Mouse (Mus musculus) hindbrain, embryonic 15.5 days (tissue): ENCODE data around the gene Tet3. TPM values are rescaled to one million over a fixed set of nuclear protein-coding genes. Genes with fewer than 3 reads are reported as not detected.
A peak's percentile ranks its signal among the peaks of the same experiment; 100 is the strongest.

Source experiments
- ATAC-seq: fragments of 200-750 bp; cut with Nextera tagmentation; 2 replicates; pipeline ENCODE4 v1.8.0; 2017; ENCODE audit warnings: low read depth, moderate number of reproducible peaks, moderate TSS enrichment; ENCODE audit not compliant: low FRiP score
- H3K27ac ChIP-seq: fragments of 300-500 bp; sonication (generic); replicated peaks from 2 replicates; pipeline ENCODE4 v1.5.1; 2015; ENCODE audit warnings: mild to moderate bottlenecking, inconsistent platforms
- H3K27me3 ChIP-seq: fragments of 300-500 bp; sonication (generic); 2 replicates; pipeline ENCODE4 v1.6.1; 2015; ENCODE audit warnings: control low read depth, inconsistent platforms
- H3K36me3 ChIP-seq: fragments of 300-500 bp; sonication (generic); 2 replicates; pipeline ENCODE4 v1.6.1; 2015; ENCODE audit warnings: control low read depth, inconsistent platforms
- H3K4me1 ChIP-seq: fragments of 300-500 bp; sonication (generic); replicated peaks from 2 replicates; pipeline ENCODE4 v1.6.1; 2015; ENCODE audit warnings: control low read depth, inconsistent platforms
- H3K4me2 ChIP-seq: fragments of 300-500 bp; sonication (generic); 2 replicates; pipeline ENCODE4 v1.6.1; 2015; ENCODE audit warnings: moderate library complexity, mild to moderate bottlenecking, inconsistent platforms
- H3K4me3 ChIP-seq: fragments of 300-500 bp; sonication (generic); 2 replicates; pipeline ENCODE4 v1.5.1; 2015; ENCODE audit warnings: mild to moderate bottlenecking, inconsistent platforms
- H3K9ac ChIP-seq: fragments of 300-500 bp; sonication (generic); 2 replicates; pipeline ENCODE4 v1.6.1; 2015; ENCODE audit warnings: inconsistent platforms
- H3K9me3 ChIP-seq: fragments of 300-500 bp; sonication (generic); 2 replicates; pipeline ENCODE4 v1.6.1; 2016; ENCODE audit warnings: control low read depth, inconsistent platforms
- WGBS: fragments of 180-500 bp; shearing (Covaris S2); methylation state at CpG from one replicate; pipeline ENCODE4 v1.1.7; 2015; 5-methylcytosine and 5-hydroxymethylcytosine counted together
- polyA plus RNA-seq: library from polyadenylated mRNA; unstranded; fragments of >200 nt; fragmentation: Nextera tagmentation; extraction: Ambion mirVana; gene quantifications from 2 replicates; pipeline ENCODE4 v1.2.1, GENCODE M21; 2015

The Tet3 gene
- polyA plus RNA-seq: 57.7 and 70.9 TPM in 2 replicates

- Histone ChIP-seq H3K9me3 (no peaks in the 10 kb centered on the region), H3K27me3 (no peaks in the 10 kb centered on the region), H3K4me3 (no peak within 1 kb of the TSS), H3K9ac (no peak within 1 kb of the TSS), H3K36me3 (no peaks in the 10 kb centered on the region), H3K27ac (no peak within 1 kb of the TSS), H3K4me2 (no peak within 1 kb of the TSS; the same call in 1 of the 2 replicates), H3K4me1 (peaks cover 26% of the 10 kb centered on the region)
- no peak for ATAC-seq
- WGBS: 92% methylated on average over 4 of the region's 4 CpGs
Observed at GRCm38 (mm10) chr6:83459034-83459644, at the start of gene Tet3. TSS of gene Tet3 (minus strand) at chr6:83459084.

- no peaks in the 10 kb centered on the region for H3K27me3 ChIP-seq
- peak overlapping the region; percentile 98 for H3K27ac ChIP-seq
- no peak for ATAC-seq
- no peaks in the 10 kb centered on the region for H3K9me3 ChIP-seq
- no peaks in the 10 kb centered on the region for H3K36me3 ChIP-seq
- 31% methylated on average over 6 of the region's 6 CpGs for WGBS
- H3K9ac ChIP-seq: peak overlapping the region; percentile 38
- H3K4me2 ChIP-seq: peak overlapping the region; percentile 84
- peaks cover 20% of the 10 kb centered on the region for H3K4me1 ChIP-seq
- peak overlapping the region; percentile 85 for H3K4me3 ChIP-seq
Observed at GRCm38 (mm10) chr6:83507168-83507546, 48.3 kb upstream of the Tet3 start.

GRCm38 (mm10) chr6:83506258-83507167 lies 47.6 kb upstream of the Tet3 start, which contains the start of gene Dguok:
TSS of gene Dguok (minus strand) at chr6:83506969.
- no peaks in the 10 kb centered on the region for H3K27me3 ChIP-seq
- peak; percentile 99 for ATAC-seq
- peak within 1 kb of the TSS; percentile 84 for H3K4me2 ChIP-seq
- H3K9ac ChIP-seq: peak within 1 kb of the TSS; percentile 82
- peak within 1 kb of the TSS; percentile 85 for H3K4me3 ChIP-seq
- peak within 1 kb of the TSS; percentile 98 for H3K27ac ChIP-seq
- under 1% methylated on average over 54 of the region's 54 CpGs for WGBS
- H3K9me3 ChIP-seq: no peaks in the 10 kb centered on the region
- H3K36me3 ChIP-seq: no peaks in the 10 kb centered on the region
- peaks cover 20% of the 10 kb centered on the region for H3K4me1 ChIP-seq

- H3K4me2 ChIP-seq: peak overlapping the region; percentile 84
- peaks cover 20% of the 10 kb centered on the region for H3K4me1 ChIP-seq
- peak overlapping the region; percentile 82; the same call in 1 of the 2 replicates for H3K9ac ChIP-seq
- H3K27ac ChIP-seq: no peak overlapping the region
- no peak for ATAC-seq
- H3K9me3 ChIP-seq: no peaks in the 10 kb centered on the region
- 93% methylated on average over 4 of the region's 4 CpGs for WGBS
- no peaks in the 10 kb centered on the region for H3K36me3 ChIP-seq
- H3K4me3 ChIP-seq: peak overlapping the region; percentile 85
- H3K27me3 ChIP-seq: no peaks in the 10 kb centered on the region
Observed at GRCm38 (mm10) chr6:83505554-83505953, 46.7 kb upstream of the Tet3 start.

- Histone ChIP-seq H3K4me2 (no peak overlapping the region), H3K4me3 (no peak overlapping the region), H3K36me3 (no peaks in the 10 kb centered on the region), H3K27ac (no peak overlapping the region), H3K4me1 (peaks cover 20% of the 10 kb centered on the region), H3K9ac (no peak overlapping the region), H3K27me3 (no peaks in the 10 kb centered on the region), H3K9me3 (no peaks in the 10 kb centered on the region)
- ATAC-seq: no peak
- 90% methylated on average over 3 of the region's 3 CpGs for WGBS
Observed at GRCm38 (mm10) chr6:83503361-83503760, 44.5 kb upstream of the Tet3 start.

- no peak for ATAC-seq
- H3K9ac ChIP-seq: no peak overlapping the region
- H3K9me3 ChIP-seq: no peaks in the 10 kb centered on the region
- no peaks in the 10 kb centered on the region for H3K27me3 ChIP-seq
- no peak overlapping the region for H3K4me2 ChIP-seq
- no peak overlapping the region for H3K4me3 ChIP-seq
- H3K4me1 ChIP-seq: peaks cover 20% of the 10 kb centered on the region
- no peak overlapping the region for H3K27ac ChIP-seq
- 92% methylated on average over 3 of the region's 3 CpGs for WGBS
- no peaks in the 10 kb centered on the region for H3K36me3 ChIP-seq
Observed at GRCm38 (mm10) chr6:83502656-83503055, 43.8 kb upstream of the Tet3 start.

- Histone ChIP-seq H3K27me3 (no peaks in the 10 kb centered on the region), H3K9ac (no peak overlapping the region), H3K4me1 (peaks cover 22% of the 10 kb centered on the region), H3K36me3 (no peaks in the 10 kb centered on the region), H3K4me3 (no peak overlapping the region), H3K4me2 (no peak overlapping the region), H3K9me3 (no peaks in the 10 kb centered on the region), H3K27ac (no peak overlapping the region)
- ATAC-seq: no peak
- 66% methylated on average over 9 of the region's 9 CpGs for WGBS
Observed at GRCm38 (mm10) chr6:83501524-83502310, 42.8 kb upstream of the Tet3 start.

GRCm38 (mm10) chr6:83500462-83500861 lies 41.6 kb upstream of the Tet3 start:
- WGBS: 68% methylated on average over 3 of the region's 3 CpGs
- H3K4me3 ChIP-seq: no peak overlapping the region
- H3K4me2 ChIP-seq: no peak overlapping the region
- peaks cover 18% of the 10 kb centered on the region; the same call in 1 of the 2 replicates for H3K4me1 ChIP-seq
- H3K9ac ChIP-seq: no peak overlapping the region
- ATAC-seq: no peak
- H3K36me3 ChIP-seq: 0 out of 2 replicates have a peak, but pooled peaks cover 2% of the 10 kb centered on the region
- H3K27ac ChIP-seq: no peak overlapping the region
- no peaks in the 10 kb centered on the region for H3K27me3 ChIP-seq
- no peaks in the 10 kb centered on the region for H3K9me3 ChIP-seq

GRCm38 (mm10) chr6:83499078-83499477 lies 40.2 kb upstream of the Tet3 start:
- no peak overlapping the region for H3K27ac ChIP-seq
- WGBS: 95% methylated on average over 10 of the region's 10 CpGs
- H3K9me3 ChIP-seq: no peaks in the 10 kb centered on the region
- H3K4me3 ChIP-seq: no peak overlapping the region
- H3K4me2 ChIP-seq: no peak overlapping the region
- no peak overlapping the region for H3K9ac ChIP-seq
- H3K36me3 ChIP-seq: peaks cover 5% of the 10 kb centered on the region
- ATAC-seq: no peak
- no peaks in the 10 kb centered on the region for H3K27me3 ChIP-seq
- H3K4me1 ChIP-seq: 0 out of 2 replicates have a peak, but pooled peaks cover 10% of the 10 kb centered on the region

GRCm38 (mm10) chr6:83496753-83497710 lies 38.1 kb upstream of the Tet3 start:
- Histone ChIP-seq H3K4me2 (no peak overlapping the region), H3K27ac (no peak overlapping the region), H3K4me1 (0 out of 2 replicates have a peak, but pooled peaks cover 10% of the 10 kb centered on the region), H3K4me3 (no peak overlapping the region), H3K9me3 (no peaks in the 10 kb centered on the region), H3K36me3 (peaks cover 11% of the 10 kb centered on the region), H3K9ac (no peak overlapping the region), H3K27me3 (no peaks in the 10 kb centered on the region)
- 82% methylated on average over 22 of the region's 22 CpGs for WGBS
- ATAC-seq: no peak
